Mouse (Mus musculus): Measurements from ENCODE around the gene Uncx. TPM values are rescaled to one million over a fixed set of nuclear protein-coding genes. Genes with fewer than 3 reads are reported as not detected.

Uncx gene
- polyA plus RNA-seq, 1 experiment from 2014 or later = 44.0 TPM

Other genes with a start within 250 kb of the Uncx start
- gene Adap1, start 217.9 kb upstream of the Uncx start, polyA plus RNA-seq (2014; fragmentation: Nextera tagmentation; extraction: Ambion mirVana) = 38.6 and 64.0 TPM in 2 replicates
- 129 and 130 TPM in 2 replicates for gene Cox19, start 192.1 kb upstream of the Uncx start, polyA plus RNA-seq (2014; fragmentation: Nextera tagmentation; extraction: Ambion mirVana)
- not detected in 2 replicates for gene Cyp2w1, start 190.9 kb upstream of the Uncx start, polyA plus RNA-seq (2014; fragmentation: Nextera tagmentation; extraction: Ambion mirVana)
- 1.2 and 1.8 TPM in 2 replicates for gene Gpr146, start 165.8 kb upstream of the Uncx start, polyA plus RNA-seq (2014; fragmentation: Nextera tagmentation; extraction: Ambion mirVana)
- gene C130050O18Rik, start 138.2 kb upstream of the Uncx start, polyA plus RNA-seq (2014; fragmentation: Nextera tagmentation; extraction: Ambion mirVana) = 0.29 and 0.58 TPM in 2 replicates
- gene Gper1, start 120.3 kb upstream of the Uncx start, polyA plus RNA-seq (2014; fragmentation: Nextera tagmentation; extraction: Ambion mirVana) = 9.2 and 9.6 TPM in 2 replicates
- gene 3110082I17Rik, start 83.0 kb upstream of the Uncx start, polyA plus RNA-seq (2014; fragmentation: Nextera tagmentation; extraction: Ambion mirVana) = 10.8 and 12.8 TPM in 2 replicates
- gene Zfand2a, start 58.9 kb upstream of the Uncx start, polyA plus RNA-seq (2014; fragmentation: Nextera tagmentation; extraction: Ambion mirVana) = 14.0 and 14.1 TPM in 2 replicates
- gene Micall2, start 192.8 kb downstream of the Uncx start, polyA plus RNA-seq (2014; fragmentation: Nextera tagmentation; extraction: Ambion mirVana) = 12.7 and 13.4 TPM in 2 replicates
- 39.0 and 44.7 TPM in 2 replicates for gene Ints1, start 232.2 kb downstream of the Uncx start, polyA plus RNA-seq (2014; fragmentation: Nextera tagmentation; extraction: Ambion mirVana)
- 9.2 and 10.3 TPM in 2 replicates for gene Mafk, start 248.0 kb downstream of the Uncx start, polyA plus RNA-seq (2014; fragmentation: Nextera tagmentation; extraction: Ambion mirVana)